Mouse (Mus musculus): ENCODE measurements around the gene Mrtfb.

GRCm38 (mm10) chr16:13452661-13453060, 196.4 kb downstream of the Mrtfb start:
- TF ChIP-seq CTCF (IDR thresholded peaks at IDR 0.05) (no peak), EP300 (IDR thresholded peaks at IDR 0.05) (no peak)

All from lung, postnatal 0 days (tissue).